Mouse (Mus musculus): ENCODE results near the gene Il17rc.

The Il17rc gene

GRCm38 (mm10) chr6:113501388-113502084, 30.3 kb downstream of the Il17rc start, which contains the start of gene Prrt3:
Prrt3 (minus strand) TSS chr6:113501931.
- peak; percentile 69 for DNase-seq

GRCm38 (mm10) chr6:113502801-113503200, 31.6 kb downstream of the Il17rc start:
- no peak for DNase-seq

GRCm38 (mm10) chr6:113505689-113506088, 34.5 kb downstream of the Il17rc start:
- no peak for DNase-seq

GRCm38 (mm10) chr6:113507130-113507529, 35.9 kb downstream of the Il17rc start:
- DNase-seq, result no peak

GRCm38 (mm10) chr6:113508272-113508946, 37.2 kb downstream of the Il17rc start:
- DNase-seq, result no peak

- DNase-seq, result no peak
These were observed 37.7 kb downstream of the Il17rc start for GRCm38 (mm10) chr6:113508947-113509280.

- no peak for DNase-seq
These were observed 42.7 kb downstream of the Il17rc start for GRCm38 (mm10) chr6:113513944-113514343.

GRCm38 (mm10) chr6:113514600-113514999, 43.4 kb downstream of the Il17rc start:
- no peak for DNase-seq

- DNase-seq, result no peak
These were observed 46.3 kb downstream of the Il17rc start for GRCm38 (mm10) chr6:113517434-113518080.

- no peak for DNase-seq
These were observed 51.1 kb downstream of the Il17rc start for GRCm38 (mm10) chr6:113522310-113522709.

GRCm38 (mm10) chr6:113523420-113523819, 52.2 kb downstream of the Il17rc start:
- DNase-seq, result no peak

GRCm38 (mm10) chr6:113530932-113531839, 60.0 kb downstream of the Il17rc start, which contains the start of the genes Emc3 and Fancd2:
Emc3 (minus strand) TSS chr6:113531652.
Fancd2 (plus strand) TSS chr6:113531682.
- DNase-seq, result peak; percentile 96

- DNase-seq, result no peak
These were observed 60.7 kb downstream of the Il17rc start for GRCm38 (mm10) chr6:113531840-113532404.

Measured in right cerebral cortex, postnatal 4 days (tissue).